Mouse (Mus musculus) cerebellum, adult 11-12 months (tissue): ENCODE results near the gene Gja10.

Experiments
- DNase-seq: peaks from one replicate; pipeline ENCODE4 v3.0.0; 2022

Gene Gja10

GRCm38 (mm10) chr4:32560724-32561554 is 41.6 kb downstream of the Gja10 start:
- no peak for DNase-seq

- DNase-seq = no peak
Observed at GRCm38 (mm10) chr4:32560246-32560645, 42.3 kb downstream of the Gja10 start.

- no peak for DNase-seq
Observed at GRCm38 (mm10) chr4:32555506-32555905, 47.1 kb downstream of the Gja10 start.

GRCm38 (mm10) chr4:32551337-32551736 is 51.2 kb downstream of the Gja10 start:
- DNase-seq = no peak

- no peak for DNase-seq
Observed at GRCm38 (mm10) chr4:32549150-32549549, 53.4 kb downstream of the Gja10 start.
